Mouse (Mus musculus): ENCODE measurements around the gene Ppp1r12b. TPM values are rescaled to one million over a fixed set of nuclear protein-coding genes. Genes with fewer than 3 reads are reported as not detected.

Ppp1r12b gene
- total and polyA plus RNA-seq, 2 experiments = 2.2 to 5.0 TPM

DNA sequence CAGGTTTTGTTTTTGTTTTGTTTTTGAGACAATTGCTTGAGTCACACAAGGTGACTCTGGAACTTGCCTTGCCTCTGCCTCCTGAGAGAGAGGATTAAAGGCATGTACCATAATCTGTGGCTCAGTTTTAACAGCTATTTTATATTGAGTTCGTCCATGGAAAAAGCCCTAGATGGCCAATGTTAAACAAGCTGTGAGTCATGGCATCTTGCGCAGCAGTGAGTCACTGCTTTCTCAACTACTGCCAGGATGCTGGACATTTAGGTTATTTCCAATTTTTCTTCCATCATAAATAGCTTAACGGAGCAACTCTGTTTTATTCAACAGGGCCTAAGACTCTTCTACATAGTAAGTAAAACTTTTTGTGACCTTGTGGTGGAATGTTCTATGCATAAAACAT lies 137.0 kb downstream of the Ppp1r12b start:
- no peaks in the 10 kb centered on the region for H3K79me2 ChIP-seq (ENCODE audit: control insufficient read depth, insufficient read depth, low read length)
- 95% methylated on average over 3 of the region's 3 CpGs for WGBS
- H3K4me1 ChIP-seq (ENCODE audit: control insufficient read depth, insufficient read depth, low read length) = no peaks in the 10 kb centered on the region
- no peak overlapping the region for H3K4me3 ChIP-seq (ENCODE audit: insufficient read depth, low read depth, low read length)
- H3K27me3 ChIP-seq (ENCODE audit: control insufficient read depth, insufficient read depth, low read length) = no peaks in the 10 kb centered on the region
- no peaks in the 10 kb centered on the region for H3K36me3 ChIP-seq (ENCODE audit: control insufficient read depth, insufficient read depth, low read length)
- no peak for DNase-seq (ENCODE audit: extremely low read depth, low read depth, low spot score)
- H3K9ac ChIP-seq (ENCODE audit: low read depth, low read length) = no peak overlapping the region
- TF ChIP-seq CTCF (IDR thresholded peaks at IDR 0.05; ENCODE audit: low read depth, low read length) (no peak), POLR2A (IDR thresholded peaks at IDR 0.05; ENCODE audit: extremely low read depth, insufficient read depth, low read length) (no peak)
- H3K27ac ChIP-seq (replicated peaks; ENCODE audit: insufficient read depth, low read depth, low read length) = no peak overlapping the region

- Histone ChIP-seq H3K4me1 (ENCODE audit: control insufficient read depth, insufficient read depth, low read length) (no peaks in the 10 kb centered on the region), H3K27ac (replicated peaks; ENCODE audit: insufficient read depth, low read depth, low read length) (no peak overlapping the region), H3K27me3 (ENCODE audit: control insufficient read depth, insufficient read depth, low read length) (no peaks in the 10 kb centered on the region), H3K79me2 (ENCODE audit: control insufficient read depth, insufficient read depth, low read length) (no peaks in the 10 kb centered on the region), H3K4me3 (ENCODE audit: insufficient read depth, low read depth, low read length) (no peak overlapping the region), H3K9ac (ENCODE audit: low read depth, low read length) (no peak overlapping the region), H3K36me3 (ENCODE audit: control insufficient read depth, insufficient read depth, low read length) (no peaks in the 10 kb centered on the region)
- no peak for TF ChIP-seq CTCF (IDR thresholded peaks at IDR 0.05; ENCODE audit: low read depth, low read length)
- no peak for TF ChIP-seq POLR2A (IDR thresholded peaks at IDR 0.05; ENCODE audit: extremely low read depth, insufficient read depth, low read length)
- no peak for DNase-seq (ENCODE audit: extremely low read depth, low read depth, low spot score)
- WGBS = 96% methylated on average over 6 of the region's 6 CpGs
Measured at GRCm38 (mm10) chr1:134817916-134818595, 137.7 kb downstream of the Ppp1r12b start.

DNA sequence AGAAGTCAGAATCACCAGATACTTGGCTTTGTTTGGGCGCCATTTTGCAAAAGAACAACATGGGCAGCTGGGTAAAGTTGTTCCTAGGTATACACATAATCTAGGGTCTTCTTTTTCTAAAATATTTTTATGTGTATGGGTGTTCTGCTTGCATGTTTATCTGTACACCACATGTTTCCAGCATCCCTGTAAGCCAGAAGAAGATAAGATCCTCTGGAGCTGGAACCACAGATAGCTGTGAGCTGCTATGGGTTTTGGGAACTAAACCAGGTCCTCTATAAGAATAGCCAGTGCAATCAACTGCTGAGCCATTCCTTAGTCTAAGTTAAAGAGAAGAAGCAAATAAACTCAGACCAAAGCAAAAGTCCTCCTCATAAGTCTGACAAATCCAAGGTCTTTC lies 138.6 kb downstream of the Ppp1r12b start:
- Histone ChIP-seq H3K36me3 (ENCODE audit: control insufficient read depth, insufficient read depth, low read length) (no peaks in the 10 kb centered on the region), H3K27me3 (ENCODE audit: control insufficient read depth, insufficient read depth, low read length) (no peaks in the 10 kb centered on the region), H3K9ac (ENCODE audit: low read depth, low read length) (no peak overlapping the region), H3K79me2 (ENCODE audit: control insufficient read depth, insufficient read depth, low read length) (no peaks in the 10 kb centered on the region), H3K27ac (replicated peaks; ENCODE audit: insufficient read depth, low read depth, low read length) (no peak overlapping the region), H3K4me3 (ENCODE audit: insufficient read depth, low read depth, low read length) (no peak overlapping the region), H3K4me1 (ENCODE audit: control insufficient read depth, insufficient read depth, low read length) (no peaks in the 10 kb centered on the region)
- WGBS = 98% methylated on average over 1 of the region's 1 CpGs
- TF ChIP-seq CTCF (IDR thresholded peaks at IDR 0.05; ENCODE audit: low read depth, low read length) (no peak), POLR2A (IDR thresholded peaks at IDR 0.05; ENCODE audit: extremely low read depth, insufficient read depth, low read length) (no peak)
- DNase-seq (ENCODE audit: extremely low read depth, low read depth, low spot score) = no peak

- Histone ChIP-seq H3K4me3 (ENCODE audit: insufficient read depth, low read depth, low read length) (no peak overlapping the region), H3K9ac (ENCODE audit: low read depth, low read length) (no peak overlapping the region), H3K36me3 (ENCODE audit: control insufficient read depth, insufficient read depth, low read length) (no peaks in the 10 kb centered on the region), H3K4me1 (ENCODE audit: control insufficient read depth, insufficient read depth, low read length) (no peaks in the 10 kb centered on the region), H3K79me2 (ENCODE audit: control insufficient read depth, insufficient read depth, low read length) (no peaks in the 10 kb centered on the region), H3K27ac (replicated peaks; ENCODE audit: insufficient read depth, low read depth, low read length) (no peak overlapping the region), H3K27me3 (ENCODE audit: control insufficient read depth, insufficient read depth, low read length) (no peaks in the 10 kb centered on the region)
- TF ChIP-seq CTCF (IDR thresholded peaks at IDR 0.05; ENCODE audit: low read depth, low read length) = no peak
- no peak for TF ChIP-seq POLR2A (IDR thresholded peaks at IDR 0.05; ENCODE audit: extremely low read depth, insufficient read depth, low read length)
- WGBS = 79% methylated on average over 6 of the region's 6 CpGs
- no peak for DNase-seq (ENCODE audit: extremely low read depth, low read depth, low spot score)
Measured at GRCm38 (mm10) chr1:134816617-134817016, 139.1 kb downstream of the Ppp1r12b start.

DNA sequence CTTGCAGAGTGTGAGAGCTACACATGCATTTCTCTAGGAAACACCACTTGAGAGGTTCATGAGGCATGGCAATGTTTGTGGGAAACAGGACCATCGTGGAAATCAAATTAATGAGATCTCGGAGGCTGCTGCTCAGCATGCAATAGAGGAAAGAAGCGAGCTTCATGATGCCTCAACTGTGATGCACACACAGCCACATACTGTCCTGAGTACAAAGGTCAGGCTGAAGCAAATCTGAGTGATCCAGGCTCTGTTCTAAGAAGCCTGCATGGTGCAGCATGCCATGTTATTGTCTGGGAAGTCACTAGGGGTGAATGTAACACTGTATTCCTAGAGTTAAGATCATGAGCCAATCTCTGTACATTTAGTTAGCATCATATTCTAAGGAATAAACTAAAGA lies 140.0 kb downstream of the Ppp1r12b start:
- DNase-seq (ENCODE audit: extremely low read depth, low read depth, low spot score) = no peak
- H3K4me1 ChIP-seq (ENCODE audit: control insufficient read depth, insufficient read depth, low read length) = no peaks in the 10 kb centered on the region
- 96% methylated on average over 3 of the region's 3 CpGs for WGBS
- H3K27ac ChIP-seq (replicated peaks; ENCODE audit: insufficient read depth, low read depth, low read length) = no peak overlapping the region
- H3K79me2 ChIP-seq (ENCODE audit: control insufficient read depth, insufficient read depth, low read length) = no peaks in the 10 kb centered on the region
- H3K36me3 ChIP-seq (ENCODE audit: control insufficient read depth, insufficient read depth, low read length) = no peaks in the 10 kb centered on the region; the same call in 1 of the 2 replicates
- no peaks in the 10 kb centered on the region for H3K27me3 ChIP-seq (ENCODE audit: control insufficient read depth, insufficient read depth, low read length)
- TF ChIP-seq CTCF (IDR thresholded peaks at IDR 0.05; ENCODE audit: low read depth, low read length) (no peak), POLR2A (IDR thresholded peaks at IDR 0.05; ENCODE audit: extremely low read depth, insufficient read depth, low read length) (no peak)
- H3K4me3 ChIP-seq (ENCODE audit: insufficient read depth, low read depth, low read length) = no peak overlapping the region
- H3K9ac ChIP-seq (ENCODE audit: low read depth, low read length) = no peak overlapping the region

DNA sequence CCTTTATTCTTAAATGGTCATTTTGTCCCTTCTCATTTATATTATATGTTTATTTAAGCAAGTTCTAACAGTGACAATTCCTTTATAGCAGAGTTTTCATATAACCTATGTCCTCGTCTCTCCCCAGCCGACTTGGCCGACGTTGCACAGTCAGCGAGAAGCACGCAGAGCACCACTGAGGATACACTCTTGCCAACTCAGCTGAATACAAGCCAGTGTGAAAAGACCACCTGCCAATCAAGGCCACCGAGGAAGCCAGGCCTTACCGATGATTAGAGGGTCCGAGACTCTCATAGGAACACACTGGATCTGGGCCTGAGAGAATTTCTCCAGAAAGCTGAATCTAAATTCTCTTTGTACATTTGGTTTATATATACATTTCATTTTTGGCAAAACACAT lies 150.3 kb downstream of the Ppp1r12b start:
- no peaks in the 10 kb centered on the region for H3K79me2 ChIP-seq (ENCODE audit: control insufficient read depth, insufficient read depth, low read length)
- H3K27me3 ChIP-seq (ENCODE audit: control insufficient read depth, insufficient read depth, low read length) = no peaks in the 10 kb centered on the region
- TF ChIP-seq CTCF (IDR thresholded peaks at IDR 0.05; ENCODE audit: low read depth, low read length) (no peak), POLR2A (IDR thresholded peaks at IDR 0.05; ENCODE audit: extremely low read depth, insufficient read depth, low read length) (no peak)
- H3K9ac ChIP-seq (ENCODE audit: low read depth, low read length) = no peak overlapping the region
- H3K36me3 ChIP-seq (ENCODE audit: control insufficient read depth, insufficient read depth, low read length) = no peaks in the 10 kb centered on the region
- 94% methylated on average over 9 of the region's 9 CpGs for WGBS
- H3K4me1 ChIP-seq (ENCODE audit: control insufficient read depth, insufficient read depth, low read length) = peaks cover 5% of the 10 kb centered on the region
- H3K4me3 ChIP-seq (ENCODE audit: insufficient read depth, low read depth, low read length) = no peak overlapping the region
- no peak overlapping the region for H3K27ac ChIP-seq (replicated peaks; ENCODE audit: insufficient read depth, low read depth, low read length)
- DNase-seq (ENCODE audit: extremely low read depth, low read depth, low spot score) = no peak

Data from liver, adult 2 months (tissue).